Mouse (Mus musculus) liver, embryonic 14.5 days (tissue): ENCODE measurements around the gene A730071L15Rik.

Experiments
- CTCF ChIP-seq: IDR thresholded peaks from 2 replicates; pipeline ENCODE4 v1.5.1; 2016; ENCODE audit warnings: antibody characterized with exemption, low read depth, control low read depth
- EP300 ChIP-seq: IDR thresholded peaks from 2 replicates; pipeline ENCODE4 v1.6.1; 2016; ENCODE audit warnings: antibody characterized with exemption, low read depth

GRCm38 (mm10) chr11:6175506-6175905, 24.3 kb upstream of the A730071L15Rik start:
- TF ChIP-seq CTCF (no peak), EP300 (no peak)
